Comparison of ENCODE assay signal across 7 mouse cellular contexts in the genomic region with DNA sequence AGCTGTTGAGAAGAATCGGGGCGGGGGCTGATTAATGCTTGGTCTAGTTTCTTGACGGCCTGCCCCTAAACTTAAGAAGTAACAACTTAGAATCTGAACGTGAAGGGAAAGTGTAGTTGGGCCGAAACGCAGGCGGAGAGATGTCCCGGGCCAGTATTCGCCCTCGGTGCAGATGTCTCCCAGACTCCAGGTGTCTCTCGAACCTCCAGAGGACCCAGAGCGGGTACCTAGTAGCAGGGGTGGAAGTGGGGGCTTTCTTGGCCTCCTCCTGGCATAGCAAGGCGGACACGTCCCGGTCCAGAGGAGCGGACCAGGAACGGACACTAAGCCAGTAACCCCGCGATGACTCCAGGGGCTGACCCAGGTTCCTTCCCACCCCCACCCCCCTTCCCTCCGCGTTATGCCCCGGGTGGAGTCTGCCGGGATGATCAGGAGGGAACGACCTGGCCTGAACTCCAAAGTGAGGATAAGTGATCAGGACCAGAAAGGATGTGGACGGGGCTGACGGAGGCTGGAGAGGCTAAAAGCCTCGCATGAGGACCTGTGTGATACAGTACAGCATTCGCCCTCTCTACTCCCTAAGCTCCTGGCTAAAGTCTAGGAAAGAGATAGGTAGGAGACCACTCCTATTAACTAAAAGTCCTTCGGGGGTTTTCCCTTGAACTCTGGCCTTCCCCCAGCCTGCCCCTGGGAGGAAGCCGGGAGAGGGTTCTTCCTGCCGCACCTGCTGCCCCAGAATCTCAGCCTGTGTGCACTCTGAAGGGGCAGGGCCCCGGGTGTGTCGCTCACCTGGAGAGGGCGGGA. TPM values are rescaled to one million over a fixed set of nuclear protein-coding genes. Genes with fewer than 3 reads are reported as not detected.
DNase-seq lines count a peak whose midpoint lies in the region; ATAC-seq and TF ChIP-seq lines count a peak whose summit lies in the region.

No protein-coding gene starts in this region.

- TF ChIP-seq EP300 in liver, embryonic 14.5 days (IDR thresholded peaks at IDR 0.05; ENCODE audit: low read depth), result no peak
- TF ChIP-seq EP300 in stomach, postnatal 0 days (optimal IDR thresholded peaks at IDR 0.05), result no peak

- H3K4me1 ChIP-seq in forebrain, embryonic 15.5 days, result peaks cover 17% of the 10 kb centered on the region
- no peaks in the 10 kb centered on the region for H3K4me1 ChIP-seq in liver, embryonic 14.5 days (replicated peaks; ENCODE audit: control insufficient read depth in 2 of 2, insufficient read depth in 2 of 2, low read length in 1 of 2)
- H3K4me1 ChIP-seq in stomach, postnatal 0 days (replicated peaks; ENCODE audit: control insufficient read depth, insufficient read depth), result peaks cover 7% of the 10 kb centered on the region

- no peaks in the 10 kb centered on the region for H3K9me3 ChIP-seq in forebrain, embryonic 15.5 days
- H3K9me3 ChIP-seq in liver, embryonic 14.5 days (ENCODE audit: control insufficient read depth, low read length), result no peaks in the 10 kb centered on the region
- no peaks in the 10 kb centered on the region for H3K9me3 ChIP-seq in stomach, postnatal 0 days (ENCODE audit: control insufficient read depth, low read length)

- H3K27ac ChIP-seq in forebrain, embryonic 15.5 days (replicated peaks), result no peak overlapping the region
- H3K27ac ChIP-seq in liver, embryonic 14.5 days, result no peak overlapping the region
- no peak overlapping the region for H3K27ac ChIP-seq in stomach, postnatal 0 days (replicated peaks)

- H3K9ac ChIP-seq in forebrain, embryonic 15.5 days (replicated peaks), result no peak overlapping the region
- no peak overlapping the region for H3K9ac ChIP-seq in liver, embryonic 14.5 days (replicated peaks)
- H3K9ac ChIP-seq in stomach, postnatal 0 days (ENCODE audit: low read length), result peak overlapping the region; percentile 70

- peak overlapping the region; percentile 52 for H3K4me3 ChIP-seq in forebrain, embryonic 15.5 days
- peak overlapping the region; percentile 47 to 53 for H3K4me3 ChIP-seq in liver, embryonic 14.5 days (ENCODE audit: insufficient read depth in 1 of 2, low read depth in 2 of 2, low read length in 2 of 2)
- peak overlapping the region; percentile 63 for H3K4me3 ChIP-seq in stomach, postnatal 0 days (ENCODE audit: low read depth, low read length)

- H3K36me3 ChIP-seq in forebrain, embryonic 15.5 days, result no peaks in the 10 kb centered on the region
- no peaks in the 10 kb centered on the region for H3K36me3 ChIP-seq in liver, embryonic 14.5 days (replicated peaks; ENCODE audit: control insufficient read depth, insufficient read depth, low read depth)
- H3K36me3 ChIP-seq in stomach, postnatal 0 days (ENCODE audit: control insufficient read depth, insufficient read depth, low read length), result no peaks in the 10 kb centered on the region

- H3K4me2 ChIP-seq in forebrain, embryonic 15.5 days (replicated peaks), result peak overlapping the region; percentile 97
- H3K4me2 ChIP-seq in liver, embryonic 14.5 days (ENCODE audit: low read depth), result peak overlapping the region; percentile 62
- peak overlapping the region; percentile 98 for H3K4me2 ChIP-seq in stomach, postnatal 0 days (replicated peaks; ENCODE audit: low read depth)

- H3K27me3 ChIP-seq in forebrain, embryonic 15.5 days, result peaks cover 39% of the 10 kb centered on the region; the same call in 1 of the 2 replicates
- H3K27me3 ChIP-seq in liver, embryonic 14.5 days (ENCODE audit: control insufficient read depth, insufficient read depth, low read length), result peaks cover 47% of the 10 kb centered on the region
- no peaks in the 10 kb centered on the region for H3K27me3 ChIP-seq in stomach, postnatal 0 days (ENCODE audit: control insufficient read depth, insufficient read depth, low read length)

- peak; percentile 25 for DNase-seq in thymus, postnatal 4 days
- no peak for DNase-seq in thymus, postnatal 25 days
- DNase-seq in liver, embryonic 14.5 days (ENCODE audit: low read depth in 3 of 3, low spot score in 3 of 3), result no peak
- DNase-seq in stomach, postnatal 0 days (ENCODE audit: low spot score), result peak; percentile 70
- no peak for DNase-seq in right cerebral cortex, postnatal 36 days (ENCODE audit: low spot score in 2 of 2)
- no peak for DNase-seq in urinary bladder, postnatal 4 days (ENCODE audit: low spot score in 2 of 2)

- TF ChIP-seq CTCF in liver, embryonic 14.5 days (IDR thresholded peaks at IDR 0.05; ENCODE audit: low read depth), result no peak
- 0 out of 2 replicates have a peak, but pooled peaks have one; percentile 21 for TF ChIP-seq CTCF in stomach, postnatal 0 days (IDR thresholded peaks at IDR 0.05; ENCODE audit: low read depth)

- WGBS in forebrain, embryonic 15.5 days, result 4% methylated on average over 34 of the region's 34 CpGs
- 5% methylated on average over 34 of the region's 34 CpGs for WGBS in liver, embryonic 14.5 days (ENCODE audit: insufficient replicate concordance)
- 14% methylated on average over 34 of the region's 34 CpGs for WGBS in stomach, postnatal 0 days

- no peak for ATAC-seq in forebrain, embryonic 15.5 days (replicated peaks)
- ATAC-seq in liver, embryonic 14.5 days (ENCODE audit: insufficient read depth), result no peak
- peak; percentile 33; the same call in 1 of the 2 replicates for ATAC-seq in stomach, postnatal 0 days (ENCODE audit: low FRiP score, low TSS enrichment)

RNA-seq across cellular contexts. Expression of a gene that starts 1.1 kb away (rescaled TPM):
- polyA plus RNA-seq in forebrain, embryonic 15.5 days (2015; fragmentation: Nextera tagmentation; extraction: Ambion mirVana), result 1.3 and 1.4 TPM in 2 replicates
- 5.7 and 6.4 TPM in 2 replicates for polyA plus RNA-seq in liver, embryonic 14.5 days (2012; rRNA removed)
- polyA plus RNA-seq in liver, embryonic 14.5 days (2014; fragmentation: Nextera tagmentation; extraction: Ambion mirVana), result 5.5 and 6.8 TPM in 2 replicates
- polyA plus RNA-seq in stomach, postnatal 0 days (2015; fragmentation: Nextera tagmentation; extraction: Ambion mirVana), result 9.3 and 11.5 TPM in 2 replicates

RNA-seq across cellular contexts. Expression of a gene that starts 19.8 kb away (rescaled TPM):
- polyA plus RNA-seq in forebrain, embryonic 15.5 days (2015; fragmentation: Nextera tagmentation; extraction: Ambion mirVana), result 9.6 and 13.3 TPM in 2 replicates
- 2.0 and 2.6 TPM in 2 replicates for polyA plus RNA-seq in liver, embryonic 14.5 days (2012; rRNA removed)
- polyA plus RNA-seq in liver, embryonic 14.5 days (2014; fragmentation: Nextera tagmentation; extraction: Ambion mirVana), result 0.67 and 1.2 TPM in 2 replicates
- 3.8 and 6.1 TPM in 2 replicates for polyA plus RNA-seq in stomach, postnatal 0 days (2015; fragmentation: Nextera tagmentation; extraction: Ambion mirVana)

RNA-seq across cellular contexts. Expression of a gene that starts 56.3 kb away (rescaled TPM):
- 0.29 TPM in 1 of 2 replicates, not detected in the other for polyA plus RNA-seq in forebrain, embryonic 15.5 days (2015; fragmentation: Nextera tagmentation; extraction: Ambion mirVana)
- 0.11 TPM in 1 of 2 replicates, not detected in the other for polyA plus RNA-seq in liver, embryonic 14.5 days (2012; rRNA removed)
- not detected in 2 replicates for polyA plus RNA-seq in liver, embryonic 14.5 days (2014; fragmentation: Nextera tagmentation; extraction: Ambion mirVana)
- polyA plus RNA-seq in stomach, postnatal 0 days (2015; fragmentation: Nextera tagmentation; extraction: Ambion mirVana), result not detected in 2 replicates

Comparison
In these comparisons a context has a peak if more than half of its experiments do, and no peak if none do; other contexts are left out.
1. DNase-seq: peak in thymus, postnatal 4 days (single experiment) and stomach, postnatal 0 days (single experiment); none in thymus, postnatal 25 days (single experiment), liver, embryonic 14.5 days (0 of 3), right cerebral cortex, postnatal 36 days (0 of 2) and urinary bladder, postnatal 4 days (0 of 2).
2. Peak in every context shown above with its lines, with median percentiles within 50 percentile points of each other: H3K4me2 ChIP-seq and H3K4me3 ChIP-seq.